Mouse (Mus musculus): ENCODE data around the gene Hist2h2bb. TPM values are rescaled to one million over a fixed set of nuclear protein-coding genes. Genes with fewer than 3 reads are reported as not detected.
"Not testable (repeated sequence)": the region's sequence is repeated elsewhere in the genome, so short reads cannot be mapped to it uniquely, and the experiment has no call there.

The Hist2h2bb gene
- polyA plus RNA-seq, 1 experiment, result 0.37 TPM

- TF ChIP-seq GATA1 (IDR thresholded peaks at IDR 0.05; ENCODE audit: low read length), result no peak
Observed at GRCm38 (mm10) chr3:96237335-96237903, 32.1 kb upstream of the Hist2h2bb start.

GRCm38 (mm10) chr3:96237904-96238511 lies 31.5 kb upstream of the Hist2h2bb start:
- no peak for TF ChIP-seq GATA1 (IDR thresholded peaks at IDR 0.05; ENCODE audit: low read length)

GRCm38 (mm10) chr3:96238954-96239793 lies 30.4 kb upstream of the Hist2h2bb start, which contains the start of gene Hist2h3c2:
Gene Hist2h3c2, minus strand, starts transcription at chr3:96239127.
- TF ChIP-seq GATA1 (IDR thresholded peaks at IDR 0.05; ENCODE audit: low read length), result not testable (repeated sequence)

- TF ChIP-seq GATA1 (IDR thresholded peaks at IDR 0.05; ENCODE audit: low read length), result not testable (repeated sequence)
Observed at GRCm38 (mm10) chr3:96239949-96240798, 29.4 kb upstream of the Hist2h2bb start, which contains the start of gene Hist2h2aa2. Gene Hist2h2aa2, minus strand, starts transcription at chr3:96240276.

GRCm38 (mm10) chr3:96240799-96241197 lies 28.8 kb upstream of the Hist2h2bb start:
- no peak for TF ChIP-seq GATA1 (IDR thresholded peaks at IDR 0.05; ENCODE audit: low read length)

- TF ChIP-seq GATA1 (IDR thresholded peaks at IDR 0.05; ENCODE audit: low read length), result no peak
Observed at GRCm38 (mm10) chr3:96243921-96244572, 25.5 kb upstream of the Hist2h2bb start.

- TF ChIP-seq GATA1 (IDR thresholded peaks at IDR 0.05; ENCODE audit: low read length), result not testable (repeated sequence)
Observed at GRCm38 (mm10) chr3:96245003-96245886, 24.3 kb upstream of the Hist2h2bb start, which contains the start of gene Hist2h2aa1. Gene Hist2h2aa1, plus strand, starts transcription at chr3:96245497.

GRCm38 (mm10) chr3:96246427-96246856 lies 23.1 kb upstream of the Hist2h2bb start, which contains the start of gene Hist2h3c1:
Gene Hist2h3c1, plus strand, starts transcription at chr3:96246685.
- not testable (repeated sequence) for TF ChIP-seq GATA1 (IDR thresholded peaks at IDR 0.05; ENCODE audit: low read length)

- no peak for TF ChIP-seq GATA1 (IDR thresholded peaks at IDR 0.05; ENCODE audit: low read length)
Observed at GRCm38 (mm10) chr3:96247356-96248140, 22.0 kb upstream of the Hist2h2bb start.

- no peak for TF ChIP-seq GATA1 (IDR thresholded peaks at IDR 0.05; ENCODE audit: low read length)
Observed at GRCm38 (mm10) chr3:96248141-96249033, 21.2 kb upstream of the Hist2h2bb start.

GRCm38 (mm10) chr3:96249034-96249345 lies 20.6 kb upstream of the Hist2h2bb start:
- no peak for TF ChIP-seq GATA1 (IDR thresholded peaks at IDR 0.05; ENCODE audit: low read length)

GRCm38 (mm10) chr3:96250890-96251289 lies 18.7 kb upstream of the Hist2h2bb start:
- no peak for TF ChIP-seq GATA1 (IDR thresholded peaks at IDR 0.05; ENCODE audit: low read length)

All from G1E-ER4 (cell line).